Mouse (Mus musculus): Measurements from ENCODE around the gene Nppa. TPM values are rescaled to one million over a fixed set of nuclear protein-coding genes. Genes with fewer than 3 reads are reported as not detected.

Gene Nppa
- 1,000 to 10,000 TPM; 1,237 to 1,820 TPM for total RNA-seq (2021)
- polyA plus RNA-seq (2012; rRNA removed), result 4,085 and 4,474 TPM in 2 replicates
- long read RNA-seq, transcript Nppa-201 (3 exons, 865 nt), result major isoform, 1,393 of 1,421 reads
- long read RNA-seq, partial matches to known transcripts, result 27 of 1,421 reads
- long read RNA-seq, other reads (novel, unspliced or antisense), result 1 of 1,421 reads

GRCm38 (mm10) chr4:148000202-148000772 lies at the start of gene Nppa:
TSS of gene Nppa (plus strand) at chr4:148000722.
- H3K9ac ChIP-seq (ENCODE audit: low read depth, low read length), result no peak within 1 kb of the TSS
- H3K27ac ChIP-seq, result peak within 1 kb of the TSS; percentile 36
- no peak for DNase-seq
- H3K36me3 ChIP-seq (ENCODE audit: control insufficient read depth, insufficient read depth, low read length), result no peaks in the 10 kb centered on the region
- peaks cover 2% of the 10 kb centered on the region; the same call in 1 of the 2 replicates for H3K4me1 ChIP-seq (ENCODE audit: control insufficient read depth, insufficient read depth, low read length)
- no peaks in the 10 kb centered on the region for H3K27me3 ChIP-seq (ENCODE audit: control insufficient read depth, insufficient read depth, low read length)
- TF ChIP-seq CTCF (IDR thresholded peaks at IDR 0.05) (no peak), EP300 (IDR thresholded peaks at IDR 0.05; ENCODE audit: insufficient read depth, low read depth, low read length) (no peak), POLR2A (IDR thresholded peaks at IDR 0.05; ENCODE audit: insufficient read depth, low read depth, low read length) (no peak)
- 21% methylated on average over 12 of the region's 12 CpGs for WGBS
- no peak within 1 kb of the TSS for H3K4me3 ChIP-seq
- no peaks in the 10 kb centered on the region for H3K79me2 ChIP-seq (replicated peaks; ENCODE audit: control insufficient read depth, insufficient read depth, low read length)
- intact Hi-C loops (cut with DNase I), result no loop called here

- H3K36me3 ChIP-seq (ENCODE audit: control insufficient read depth, insufficient read depth, low read length), result no peaks in the 10 kb centered on the region
- no peak overlapping the region for H3K9ac ChIP-seq (ENCODE audit: low read depth, low read length)
- H3K27me3 ChIP-seq (ENCODE audit: control insufficient read depth, insufficient read depth, low read length), result no peaks in the 10 kb centered on the region
- no peaks in the 10 kb centered on the region for H3K4me1 ChIP-seq (ENCODE audit: control insufficient read depth, insufficient read depth, low read length)
- TF ChIP-seq CTCF (IDR thresholded peaks at IDR 0.05) (peak; percentile 78), EP300 (IDR thresholded peaks at IDR 0.05; ENCODE audit: insufficient read depth, low read depth, low read length) (no peak), POLR2A (IDR thresholded peaks at IDR 0.05; ENCODE audit: insufficient read depth, low read depth, low read length) (no peak)
- intact Hi-C loops (cut with DNase I), result loop anchor here (2.0 kb wide), 1 partner anchor 35 kb away; no protein-coding TSS in a partner anchor
- H3K79me2 ChIP-seq (replicated peaks; ENCODE audit: control insufficient read depth, insufficient read depth, low read length), result no peaks in the 10 kb centered on the region
- 7% methylated on average over 4 of the region's 4 CpGs for WGBS
- H3K4me3 ChIP-seq, result no peak overlapping the region
- H3K27ac ChIP-seq, result no peak overlapping the region
- no peak for DNase-seq
These were observed 46.9 kb upstream of the Nppa start for GRCm38 (mm10) chr4:147953590-147953989.

- Histone ChIP-seq H3K4me3 (no peak overlapping the region), H3K36me3 (ENCODE audit: control insufficient read depth, insufficient read depth, low read length) (no peaks in the 10 kb centered on the region), H3K4me1 (ENCODE audit: control insufficient read depth, insufficient read depth, low read length) (no peaks in the 10 kb centered on the region), H3K27me3 (ENCODE audit: control insufficient read depth, insufficient read depth, low read length) (no peaks in the 10 kb centered on the region), H3K27ac (no peak overlapping the region), H3K9ac (ENCODE audit: low read depth, low read length) (no peak overlapping the region), H3K79me2 (replicated peaks; ENCODE audit: control insufficient read depth, insufficient read depth, low read length) (no peaks in the 10 kb centered on the region)
- 39% methylated on average over 11 of the region's 11 CpGs for WGBS
- intact Hi-C loops (cut with DNase I), result no loop called here
- no peak for DNase-seq
- TF ChIP-seq POLR2A (IDR thresholded peaks at IDR 0.05; ENCODE audit: insufficient read depth, low read depth, low read length) (no peak), EP300 (IDR thresholded peaks at IDR 0.05; ENCODE audit: insufficient read depth, low read depth, low read length) (no peak), CTCF (IDR thresholded peaks at IDR 0.05) (no peak)
These were observed 43.4 kb upstream of the Nppa start for GRCm38 (mm10) chr4:147957141-147957540.

- Histone ChIP-seq H3K36me3 (ENCODE audit: control insufficient read depth, insufficient read depth, low read length) (no peaks in the 10 kb centered on the region), H3K27me3 (ENCODE audit: control insufficient read depth, insufficient read depth, low read length) (no peaks in the 10 kb centered on the region), H3K27ac (no peak overlapping the region), H3K9ac (ENCODE audit: low read depth, low read length) (no peak overlapping the region), H3K79me2 (replicated peaks; ENCODE audit: control insufficient read depth, insufficient read depth, low read length) (no peaks in the 10 kb centered on the region), H3K4me1 (ENCODE audit: control insufficient read depth, insufficient read depth, low read length) (peaks cover 3% of the 10 kb centered on the region), H3K4me3 (no peak overlapping the region)
- 27% methylated on average over 6 of the region's 6 CpGs for WGBS
- intact Hi-C loops (cut with DNase I), result loop anchor here (1.0 kb wide), 1 partner anchor 48 kb away; no protein-coding TSS in a partner anchor
- peak; percentile 82 for TF ChIP-seq CTCF (IDR thresholded peaks at IDR 0.05)
- peak; percentile 81; the same call in 1 of the 2 replicates for TF ChIP-seq EP300 (IDR thresholded peaks at IDR 0.05; ENCODE audit: insufficient read depth, low read depth, low read length)
- no peak for TF ChIP-seq POLR2A (IDR thresholded peaks at IDR 0.05; ENCODE audit: insufficient read depth, low read depth, low read length)
- DNase-seq, result peak; percentile 61 to 68
These were observed 40.4 kb upstream of the Nppa start for GRCm38 (mm10) chr4:147959881-147960831.

- DNase-seq, result peak in 1 of 2 experiments; percentile 55
- Histone ChIP-seq H3K9ac (ENCODE audit: low read depth, low read length) (peak overlapping the region; percentile 8; the same call in 1 of the 2 replicates), H3K36me3 (ENCODE audit: control insufficient read depth, insufficient read depth, low read length) (no peaks in the 10 kb centered on the region), H3K27ac (peak overlapping the region; percentile 76), H3K4me1 (ENCODE audit: control insufficient read depth, insufficient read depth, low read length) (peaks cover 4% of the 10 kb centered on the region), H3K79me2 (replicated peaks; ENCODE audit: control insufficient read depth, insufficient read depth, low read length) (no peaks in the 10 kb centered on the region), H3K4me3 (peak overlapping the region; percentile 12; the same call in 1 of the 2 replicates), H3K27me3 (ENCODE audit: control insufficient read depth, insufficient read depth, low read length) (no peaks in the 10 kb centered on the region)
- TF ChIP-seq POLR2A (IDR thresholded peaks at IDR 0.05; ENCODE audit: insufficient read depth, low read depth, low read length) (peak; percentile 74), EP300 (IDR thresholded peaks at IDR 0.05; ENCODE audit: insufficient read depth, low read depth, low read length) (0 out of 2 replicates have a peak, but pooled peaks have one; percentile 10), CTCF (IDR thresholded peaks at IDR 0.05) (no peak)
- 30% methylated on average over 6 of the region's 6 CpGs for WGBS
- intact Hi-C loops (cut with DNase I), result loop anchor here (2.0 kb wide), 1 partner anchor 22 kb away; the partner anchor contains the start of gene Nppb
These were observed 37.7 kb upstream of the Nppa start for GRCm38 (mm10) chr4:147962781-147963180.
